Mouse (Mus musculus): ENCODE results near the gene Vps25. TPM values are rescaled to one million over a fixed set of nuclear protein-coding genes. Genes with fewer than 3 reads are reported as not detected.

The Vps25 gene
- total and polyA plus RNA-seq, 2 experiments from 2014 or later, result 82.1 to 137 TPM

DNA sequence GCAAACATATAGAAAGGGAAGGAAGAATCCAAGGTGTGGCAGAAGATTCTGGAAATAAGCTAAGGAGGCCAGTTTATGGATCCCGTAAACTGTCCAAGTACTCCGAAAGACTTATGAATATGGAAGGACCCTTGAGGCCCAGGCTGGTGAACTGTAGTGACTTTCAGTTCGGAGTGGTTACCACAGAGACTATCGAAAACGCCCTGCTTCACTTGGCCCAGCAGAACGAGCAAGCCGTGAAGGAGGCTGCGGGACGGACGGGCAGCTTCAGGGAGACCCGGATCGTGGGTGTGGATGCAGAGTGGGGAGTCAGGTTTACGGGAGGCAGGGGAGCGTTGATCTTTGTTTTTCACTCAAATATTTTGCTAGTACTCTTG lies 25.7 kb downstream of the Vps25 start:
- no peak for DNase-seq (ENCODE audit: low spot score)
- H3K9me3 ChIP-seq (ENCODE audit: low read length), result no peaks in the 10 kb centered on the region
- no peak overlapping the region for H3K27ac ChIP-seq
- H3K36me3 ChIP-seq (ENCODE audit: insufficient read depth, low read length), result no peaks in the 10 kb centered on the region
- 61% methylated on average over 14 of the region's 14 CpGs for WGBS
- peak overlapping the region; percentile 65 for H3K4me3 ChIP-seq (ENCODE audit: low read length)
- H3K9ac ChIP-seq (replicated peaks; ENCODE audit: low read length), result no peak overlapping the region
- peak overlapping the region; percentile 69 for H3K4me2 ChIP-seq (ENCODE audit: low read depth, low read length)
- peak; percentile 16; the same call in 1 of the 2 replicates for ATAC-seq
- no peak for TF ChIP-seq CTCF (IDR thresholded peaks at IDR 0.05; ENCODE audit: low read depth)
- no peaks in the 10 kb centered on the region for H3K27me3 ChIP-seq (ENCODE audit: insufficient read depth, low read length)
- peaks cover 18% of the 10 kb centered on the region for H3K4me1 ChIP-seq (ENCODE audit: insufficient read depth, low read length)

DNA sequence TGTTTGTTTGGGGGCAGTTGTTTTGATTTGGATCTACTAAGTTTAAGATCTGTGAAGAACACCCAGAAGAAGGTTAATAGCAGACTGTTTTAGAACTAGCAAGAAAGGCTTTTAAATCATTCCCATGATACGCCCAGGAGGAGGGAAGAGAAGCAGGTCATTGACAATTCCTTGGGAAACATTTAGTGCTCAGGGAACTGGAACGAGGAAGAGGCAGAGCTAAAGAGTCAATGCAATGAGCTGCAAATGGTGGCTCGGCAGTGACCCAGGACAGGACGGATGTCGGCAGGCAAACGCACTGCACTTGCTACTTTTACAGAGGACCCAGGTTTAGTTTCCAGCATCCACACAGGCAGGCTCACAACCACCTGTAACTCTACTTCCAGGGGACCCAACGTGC lies 27.3 kb downstream of the Vps25 start:
- Histone ChIP-seq H3K36me3 (ENCODE audit: insufficient read depth, low read length) (no peaks in the 10 kb centered on the region), H3K27ac (no peak overlapping the region), H3K4me3 (ENCODE audit: low read length) (no peak overlapping the region), H3K9me3 (ENCODE audit: low read length) (no peaks in the 10 kb centered on the region), H3K4me1 (ENCODE audit: insufficient read depth, low read length) (peaks cover 18% of the 10 kb centered on the region), H3K4me2 (ENCODE audit: low read depth, low read length) (no peak overlapping the region), H3K27me3 (ENCODE audit: insufficient read depth, low read length) (no peaks in the 10 kb centered on the region), H3K9ac (replicated peaks; ENCODE audit: low read length) (no peak overlapping the region)
- WGBS, result 42% methylated on average over 7 of the region's 7 CpGs
- no peak for DNase-seq (ENCODE audit: low spot score)
- ATAC-seq, result no peak
- no peak for TF ChIP-seq CTCF (IDR thresholded peaks at IDR 0.05; ENCODE audit: low read depth)

- H3K4me3 ChIP-seq (ENCODE audit: low read length), result no peak overlapping the region
- no peak for DNase-seq (ENCODE audit: low spot score)
These were observed 29.4 kb downstream of the Vps25 start for GRCm38 (mm10) chr11:101282896-101283295.

GRCm38 (mm10) chr11:101283805-101284204 lies 30.3 kb downstream of the Vps25 start:
- H3K4me3 ChIP-seq (ENCODE audit: low read length), result no peak overlapping the region
- no peak overlapping the region for H3K4me2 ChIP-seq (ENCODE audit: low read depth, low read length)
- peaks cover 6% of the 10 kb centered on the region for H3K36me3 ChIP-seq (ENCODE audit: insufficient read depth, low read length)
- no peaks in the 10 kb centered on the region for H3K4me1 ChIP-seq (ENCODE audit: insufficient read depth, low read length)
- H3K9me3 ChIP-seq (ENCODE audit: low read length), result no peaks in the 10 kb centered on the region
- H3K27me3 ChIP-seq (ENCODE audit: insufficient read depth, low read length), result no peaks in the 10 kb centered on the region
- H3K9ac ChIP-seq (replicated peaks; ENCODE audit: low read length), result no peak overlapping the region
- 57% methylated on average over 4 of the region's 4 CpGs for WGBS
- H3K27ac ChIP-seq, result no peak overlapping the region
- DNase-seq (ENCODE audit: low spot score), result no peak
- no peak for TF ChIP-seq CTCF (IDR thresholded peaks at IDR 0.05; ENCODE audit: low read depth)
- ATAC-seq, result no peak

More at GRCm38 (mm10) chr11:101282896-101283295, 29.4 kb downstream of the Vps25 start:
- H3K27me3 ChIP-seq (ENCODE audit: insufficient read depth, low read length), result no peaks in the 10 kb centered on the region
- H3K9ac ChIP-seq (replicated peaks; ENCODE audit: low read length), result no peak overlapping the region
- H3K9me3 ChIP-seq (ENCODE audit: low read length), result no peaks in the 10 kb centered on the region
- H3K36me3 ChIP-seq (ENCODE audit: insufficient read depth, low read length), result peaks cover 4% of the 10 kb centered on the region; the same call in 1 of the 2 replicates
- H3K27ac ChIP-seq, result no peak overlapping the region
- peaks cover 4% of the 10 kb centered on the region for H3K4me1 ChIP-seq (ENCODE audit: insufficient read depth, low read length)
- 34% methylated on average over 5 of the region's 5 CpGs for WGBS
- no peak for ATAC-seq
- TF ChIP-seq CTCF (IDR thresholded peaks at IDR 0.05; ENCODE audit: low read depth), result no peak
- no peak overlapping the region for H3K4me2 ChIP-seq (ENCODE audit: low read depth, low read length)

DNA sequence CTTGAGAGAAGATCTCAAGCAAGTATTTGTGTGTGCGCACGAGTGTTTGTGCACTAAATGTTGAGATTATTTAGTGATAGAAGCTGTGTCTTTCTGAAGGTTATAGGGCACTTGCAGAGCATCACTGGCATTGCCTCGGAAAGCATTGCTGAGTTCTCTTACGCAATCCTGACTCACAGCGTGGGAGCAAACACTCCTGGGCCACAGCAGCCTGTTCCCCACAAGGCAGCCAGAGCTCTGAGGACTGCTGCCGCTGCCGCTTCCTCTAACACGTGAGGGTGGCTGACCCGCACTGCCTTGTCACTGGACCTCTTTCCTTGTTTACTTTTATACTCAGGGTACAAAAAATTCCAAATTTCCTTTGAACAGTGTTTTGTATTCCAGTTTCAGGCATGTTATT lies 33.8 kb downstream of the Vps25 start:
- Histone ChIP-seq H3K27me3 (ENCODE audit: insufficient read depth, low read length) (no peaks in the 10 kb centered on the region), H3K27ac (no peak overlapping the region), H3K36me3 (ENCODE audit: insufficient read depth, low read length) (peaks cover 25% of the 10 kb centered on the region), H3K4me2 (ENCODE audit: low read depth, low read length) (no peak overlapping the region), H3K9ac (replicated peaks; ENCODE audit: low read length) (no peak overlapping the region), H3K4me1 (ENCODE audit: insufficient read depth, low read length) (no peaks in the 10 kb centered on the region), H3K4me3 (ENCODE audit: low read length) (no peak overlapping the region), H3K9me3 (ENCODE audit: low read length) (no peaks in the 10 kb centered on the region)
- TF ChIP-seq CTCF (IDR thresholded peaks at IDR 0.05; ENCODE audit: low read depth), result no peak
- WGBS, result 84% methylated on average over 9 of the region's 9 CpGs
- ATAC-seq (no peak), DNase-seq (ENCODE audit: low spot score) (no peak)

GRCm38 (mm10) chr11:101291231-101291630 lies 37.7 kb downstream of the Vps25 start:
- DNase-seq (ENCODE audit: low spot score) (no peak), ATAC-seq (no peak)
- no peak overlapping the region for H3K4me3 ChIP-seq (ENCODE audit: low read length)
- peaks cover 51% of the 10 kb centered on the region for H3K36me3 ChIP-seq (ENCODE audit: insufficient read depth, low read length)
- no peaks in the 10 kb centered on the region for H3K27me3 ChIP-seq (ENCODE audit: insufficient read depth, low read length)
- H3K4me1 ChIP-seq (ENCODE audit: insufficient read depth, low read length), result no peaks in the 10 kb centered on the region
- TF ChIP-seq CTCF (IDR thresholded peaks at IDR 0.05; ENCODE audit: low read depth), result no peak
- WGBS, result 95% methylated on average over 8 of the region's 8 CpGs
- no peak overlapping the region for H3K9ac ChIP-seq (replicated peaks; ENCODE audit: low read length)
- H3K27ac ChIP-seq, result no peak overlapping the region
- no peak overlapping the region for H3K4me2 ChIP-seq (ENCODE audit: low read depth, low read length)
- H3K9me3 ChIP-seq (ENCODE audit: low read length), result no peaks in the 10 kb centered on the region

DNA sequence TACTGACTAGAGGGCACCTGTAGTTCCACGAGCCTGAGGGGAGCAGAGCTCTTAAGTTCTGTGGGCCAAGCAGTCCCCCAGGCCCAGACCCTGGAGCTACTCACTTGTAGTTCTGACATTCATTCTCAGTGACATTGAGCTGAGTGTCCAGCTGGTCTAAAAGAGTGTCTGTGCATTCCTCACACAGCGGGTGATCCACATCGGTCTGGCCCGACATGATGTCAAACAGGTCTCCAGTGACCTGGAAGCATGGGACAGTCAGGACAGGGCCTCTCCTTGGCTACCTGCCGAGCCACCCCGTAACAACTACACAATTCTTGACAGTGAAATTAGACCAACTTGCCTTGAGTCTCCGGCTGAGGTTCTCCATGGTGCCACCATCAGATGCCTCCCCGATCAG lies 41.7 kb downstream of the Vps25 start:
- Histone ChIP-seq H3K27ac (no peak overlapping the region), H3K36me3 (ENCODE audit: insufficient read depth, low read length) (peaks cover 45% of the 10 kb centered on the region), H3K4me3 (ENCODE audit: low read length) (no peak overlapping the region), H3K9me3 (ENCODE audit: low read length) (no peaks in the 10 kb centered on the region), H3K4me2 (ENCODE audit: low read depth, low read length) (no peak overlapping the region), H3K27me3 (ENCODE audit: insufficient read depth, low read length) (no peaks in the 10 kb centered on the region), H3K4me1 (ENCODE audit: insufficient read depth, low read length) (no peaks in the 10 kb centered on the region), H3K9ac (replicated peaks; ENCODE audit: low read length) (no peak overlapping the region)
- 88% methylated on average over 8 of the region's 8 CpGs for WGBS
- DNase-seq (ENCODE audit: low spot score) (no peak), ATAC-seq (no peak)
- TF ChIP-seq CTCF (IDR thresholded peaks at IDR 0.05; ENCODE audit: low read depth), result no peak

Data from hindbrain, postnatal 0 days (tissue).